Mouse (Mus musculus) lung, postnatal 0 days (tissue): ENCODE results near the gene Gas2l2.

Experiments used
- CTCF ChIP-seq: IDR thresholded peaks from 2 replicates; pipeline ENCODE4 v1.5.1; 2016; ENCODE audit warnings: antibody characterized with exemption, mild to moderate bottlenecking
- EP300 ChIP-seq: IDR thresholded peaks from 2 replicates; pipeline ENCODE4 v1.6.1; 2016; ENCODE audit warnings: antibody characterized with exemption, mild to moderate bottlenecking, control low read depth

DNA sequence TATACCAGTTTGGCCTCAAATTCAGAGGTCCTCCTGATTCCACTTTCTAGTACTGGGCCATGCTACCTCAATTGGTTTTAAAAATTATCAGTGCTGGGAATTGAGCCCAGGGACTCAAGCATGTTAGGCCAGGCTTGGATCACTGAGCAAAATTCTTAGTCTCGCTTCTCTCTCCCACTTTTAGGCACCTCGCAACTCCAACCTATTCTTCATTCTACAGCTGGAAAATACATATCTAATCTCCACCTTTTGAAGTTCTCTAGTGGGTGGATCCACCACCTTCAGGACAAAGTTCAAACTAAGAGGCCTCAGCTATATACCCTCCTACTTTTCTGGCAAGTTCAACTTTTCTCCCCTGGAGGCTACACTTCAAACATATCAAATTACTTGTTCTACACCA is 42.5 kb upstream of the Gas2l2 start:
- no peak for TF ChIP-seq CTCF
- no peak for TF ChIP-seq EP300
